Mouse (Mus musculus) heart, embryonic 10.5 days (tissue): ENCODE results near the gene Nipsnap3b. TPM values are rescaled to one million over a fixed set of nuclear protein-coding genes. Genes with fewer than 3 reads are reported as not detected.

Experiments
- DNase-seq: peaks from one replicate; pipeline ENCODE4 v3.0.0-alpha.2; 2017; ENCODE audit warnings: low spot score
- H3K27ac ChIP-seq: fragments of 300-500 bp; sonication (generic); 2 replicates; pipeline ENCODE4 v1.5.1; 2016; ENCODE audit warnings: mild to moderate bottlenecking
- H3K27me3 ChIP-seq: fragments of 300-500 bp; sonication (generic); 2 replicates; pipeline ENCODE4 v1.6.1; 2016; ENCODE audit warnings: mild to moderate bottlenecking; ENCODE audit not compliant: poor library complexity, insufficient read depth, severe bottlenecking
- H3K36me3 ChIP-seq: fragments of 300-500 bp; sonication (generic); 2 replicates; pipeline ENCODE4 v1.6.1; 2016; ENCODE audit warnings: mild to moderate bottlenecking, moderate library complexity
- H3K4me1 ChIP-seq: fragments of 300-500 bp; sonication (generic); 2 replicates; pipeline ENCODE4 v1.6.1; 2016; ENCODE audit warnings: mild to moderate bottlenecking
- H3K4me3 ChIP-seq: fragments of 300-500 bp; sonication (generic); 2 replicates; pipeline ENCODE4 v1.5.1; 2016; ENCODE audit warnings: mild to moderate bottlenecking, moderate library complexity
- H3K9me3 ChIP-seq: fragments of 300-500 bp; sonication (generic); 2 replicates; pipeline ENCODE4 v1.6.1; 2016; ENCODE audit warnings: mild to moderate bottlenecking, moderate library complexity
- WGBS: fragments of 180-500 bp; shearing (Covaris S2); methylation state at CpG from one replicate; pipeline ENCODE4 v1.1.7; 2016; 5-methylcytosine and 5-hydroxymethylcytosine counted together
- polyA plus RNA-seq: library from polyadenylated mRNA; unstranded; fragments of >200 nt; fragmentation: Nextera tagmentation; extraction: Ambion mirVana; gene quantifications from 2 replicates; pipeline ENCODE4 v1.2.1, GENCODE M21; 2016

The Nipsnap3b gene
- polyA plus RNA-seq = 83.7 and 100 TPM in 2 replicates

GRCm38 (mm10) chr4:53011732-53012361 is at the start of gene Nipsnap3b:
Gene Nipsnap3b (plus strand): TSS chr4:53011880.
- peak; percentile 99 for DNase-seq
- Histone ChIP-seq H3K27ac (peak within 1 kb of the TSS; percentile 94), H3K4me1 (peaks cover 4% of the 10 kb centered on the region; the same call in 1 of the 2 replicates), H3K9me3 (peaks cover 6% of the 10 kb centered on the region; the same call in 1 of the 2 replicates), H3K4me3 (peak within 1 kb of the TSS; percentile 87), H3K27me3 (no peaks in the 10 kb centered on the region), H3K36me3 (peaks cover 25% of the 10 kb centered on the region)
- under 1% methylated on average over 63 of the region's 63 CpGs for WGBS

- Histone ChIP-seq H3K36me3 (no peaks in the 10 kb centered on the region), H3K9me3 (no peaks in the 10 kb centered on the region), H3K4me1 (no peaks in the 10 kb centered on the region), H3K4me3 (no peak within 1 kb of the TSS), H3K27me3 (no peaks in the 10 kb centered on the region), H3K27ac (no peak within 1 kb of the TSS)
- no peak for DNase-seq
Observed at GRCm38 (mm10) chr4:52964247-52964646, 47.4 kb upstream of the Nipsnap3b start, which contains the start of gene Olfr270. Gene Olfr270 (plus strand): TSS chr4:52964547.

- no peak overlapping the region for H3K4me3 ChIP-seq
- no peak for DNase-seq
- H3K27ac ChIP-seq = no peak overlapping the region
- no peaks in the 10 kb centered on the region for H3K36me3 ChIP-seq
- H3K4me1 ChIP-seq = peaks cover 3% of the 10 kb centered on the region; the same call in 1 of the 2 replicates
- WGBS = 79% methylated on average over 2 of the region's 2 CpGs
- no peaks in the 10 kb centered on the region for H3K27me3 ChIP-seq
- H3K9me3 ChIP-seq = no peaks in the 10 kb centered on the region
Observed at GRCm38 (mm10) chr4:52985216-52985615, 26.5 kb upstream of the Nipsnap3b start.

- Histone ChIP-seq H3K4me1 (peaks cover 3% of the 10 kb centered on the region; the same call in 1 of the 2 replicates), H3K9me3 (no peaks in the 10 kb centered on the region), H3K27me3 (no peaks in the 10 kb centered on the region), H3K36me3 (no peaks in the 10 kb centered on the region), H3K27ac (no peak overlapping the region), H3K4me3 (no peak overlapping the region)
- DNase-seq = no peak
- WGBS = 78% methylated on average over 2 of the region's 2 CpGs
Observed at GRCm38 (mm10) chr4:52986266-52986665, 25.4 kb upstream of the Nipsnap3b start.

- H3K9me3 ChIP-seq = no peaks in the 10 kb centered on the region
- DNase-seq = no peak
- H3K4me3 ChIP-seq = peak within 1 kb of the TSS; percentile 40; the same call in 1 of the 2 replicates
- H3K4me1 ChIP-seq = peaks cover 3% of the 10 kb centered on the region; the same call in 1 of the 2 replicates
- no peaks in the 10 kb centered on the region for H3K27me3 ChIP-seq
- 31% methylated on average over 12 of the region's 12 CpGs for whole genome bisulfite sequencing
- H3K27ac ChIP-seq = no peak within 1 kb of the TSS
- no peaks in the 10 kb centered on the region for H3K36me3 ChIP-seq
Observed at GRCm38 (mm10) chr4:52989248-52989647, 22.4 kb upstream of the Nipsnap3b start, which contains the start of gene Nipsnap3a. Gene Nipsnap3a (plus strand): TSS chr4:52989272.

GRCm38 (mm10) chr4:52999449-52999848 is 12.2 kb upstream of the Nipsnap3b start:
- WGBS = 97% methylated on average over 6 of the region's 6 CpGs
- Histone ChIP-seq H3K27me3 (no peaks in the 10 kb centered on the region), H3K36me3 (no peaks in the 10 kb centered on the region), H3K9me3 (no peaks in the 10 kb centered on the region), H3K4me3 (no peak overlapping the region), H3K27ac (no peak overlapping the region), H3K4me1 (no peaks in the 10 kb centered on the region; the same call in 1 of the 2 replicates)
- no peak for DNase-seq

GRCm38 (mm10) chr4:53000154-53000553 is 11.5 kb upstream of the Nipsnap3b start:
- WGBS = 52% methylated on average over 8 of the region's 8 CpGs
- Histone ChIP-seq H3K4me3 (no peak overlapping the region), H3K27ac (no peak overlapping the region), H3K36me3 (no peaks in the 10 kb centered on the region), H3K4me1 (no peaks in the 10 kb centered on the region; the same call in 1 of the 2 replicates), H3K27me3 (no peaks in the 10 kb centered on the region), H3K9me3 (no peaks in the 10 kb centered on the region)
- no peak for DNase-seq

GRCm38 (mm10) chr4:53009183-53009582 is 2.5 kb upstream of the Nipsnap3b start:
- peaks cover 4% of the 10 kb centered on the region; the same call in 1 of the 2 replicates for H3K4me1 ChIP-seq
- no peaks in the 10 kb centered on the region for H3K9me3 ChIP-seq
- WGBS = 64% methylated on average over 4 of the region's 4 CpGs
- H3K4me3 ChIP-seq = no peak overlapping the region
- H3K27me3 ChIP-seq = no peaks in the 10 kb centered on the region
- H3K27ac ChIP-seq = no peak overlapping the region
- DNase-seq = no peak
- H3K36me3 ChIP-seq = 0 out of 2 replicates have a peak, but pooled peaks cover 3% of the 10 kb centered on the region

GRCm38 (mm10) chr4:53009871-53010270 is 1.8 kb upstream of the Nipsnap3b start:
- Histone ChIP-seq H3K27ac (no peak overlapping the region), H3K9me3 (no peaks in the 10 kb centered on the region), H3K36me3 (peaks cover 6% of the 10 kb centered on the region), H3K4me1 (peaks cover 4% of the 10 kb centered on the region; the same call in 1 of the 2 replicates), H3K27me3 (no peaks in the 10 kb centered on the region), H3K4me3 (no peak overlapping the region)
- no peak for DNase-seq
- WGBS = 89% methylated on average over 4 of the region's 4 CpGs

- Histone ChIP-seq H3K4me1 (peaks cover 4% of the 10 kb centered on the region; the same call in 1 of the 2 replicates), H3K36me3 (peaks cover 50% of the 10 kb centered on the region), H3K27ac (no peak overlapping the region), H3K9me3 (peaks cover 8% of the 10 kb centered on the region; the same call in 1 of the 2 replicates), H3K27me3 (no peaks in the 10 kb centered on the region), H3K4me3 (no peak overlapping the region)
- DNase-seq = no peak
- WGBS = 92% methylated on average over 7 of the region's 7 CpGs
Observed at GRCm38 (mm10) chr4:53014421-53014820, 2.7 kb downstream of the Nipsnap3b start.

GRCm38 (mm10) chr4:53015024-53015423 is 3.3 kb downstream of the Nipsnap3b start:
- Histone ChIP-seq H3K4me3 (no peak overlapping the region), H3K9me3 (peaks cover 8% of the 10 kb centered on the region; the same call in 1 of the 2 replicates), H3K36me3 (peaks cover 56% of the 10 kb centered on the region), H3K4me1 (peaks cover 4% of the 10 kb centered on the region; the same call in 1 of the 2 replicates), H3K27ac (no peak overlapping the region), H3K27me3 (no peaks in the 10 kb centered on the region)
- 94% methylated on average over 3 of the region's 3 CpGs for WGBS
- DNase-seq = no peak

- no peak for DNase-seq
- peaks cover 81% of the 10 kb centered on the region for H3K36me3 ChIP-seq
- H3K4me1 ChIP-seq = no peaks in the 10 kb centered on the region
- H3K4me3 ChIP-seq = no peak overlapping the region
- H3K9me3 ChIP-seq = peaks cover 8% of the 10 kb centered on the region; the same call in 1 of the 2 replicates
- 88% methylated on average over 1 of the region's 1 CpGs for WGBS
- H3K27ac ChIP-seq = no peak overlapping the region
- H3K27me3 ChIP-seq = no peaks in the 10 kb centered on the region
Observed at GRCm38 (mm10) chr4:53018392-53018791, 6.7 kb downstream of the Nipsnap3b start.

- Histone ChIP-seq H3K36me3 (peaks cover 46% of the 10 kb centered on the region), H3K27ac (no peak overlapping the region)
- WGBS = 83% methylated on average over 14 of the region's 14 CpGs
Observed at GRCm38 (mm10) chr4:53023189-53023925, 11.7 kb downstream of the Nipsnap3b start.

More at GRCm38 (mm10) chr4:53023189-53023925, 11.7 kb downstream of the Nipsnap3b start:
- Histone ChIP-seq H3K4me3 (no peak overlapping the region), H3K27me3 (no peaks in the 10 kb centered on the region), H3K4me1 (peaks cover 3% of the 10 kb centered on the region; the same call in 1 of the 2 replicates), H3K9me3 (no peaks in the 10 kb centered on the region)
- no peak for DNase-seq
